Mouse (Mus musculus) layer of hippocampus, postnatal 14 days (tissue): ENCODE measurements around the gene Ccdc51. TPM values are rescaled to one million over a fixed set of nuclear protein-coding genes. Genes with fewer than 3 reads are reported as not detected.
A peak's percentile ranks its signal among the peaks of the same experiment; 100 is the strongest.

Source experiments
- DNase-seq, 2 experiments: peaks; one replicate each; pipeline ENCODE4 v3.0.0; 2021 to 2022; ENCODE audit warnings: low spot score in 2 of 2, mixed read lengths in 1 of 2
- total RNA-seq, 2 experiments: library from RNA; stranded (reverse); gene quantifications; 2 replicates each; pipeline ENCODE4 v1.2.3; 2021

Ccdc51 gene
- total RNA-seq, 2 experiments from 2014 or later = 7.4 to 9.4 TPM

DNA sequence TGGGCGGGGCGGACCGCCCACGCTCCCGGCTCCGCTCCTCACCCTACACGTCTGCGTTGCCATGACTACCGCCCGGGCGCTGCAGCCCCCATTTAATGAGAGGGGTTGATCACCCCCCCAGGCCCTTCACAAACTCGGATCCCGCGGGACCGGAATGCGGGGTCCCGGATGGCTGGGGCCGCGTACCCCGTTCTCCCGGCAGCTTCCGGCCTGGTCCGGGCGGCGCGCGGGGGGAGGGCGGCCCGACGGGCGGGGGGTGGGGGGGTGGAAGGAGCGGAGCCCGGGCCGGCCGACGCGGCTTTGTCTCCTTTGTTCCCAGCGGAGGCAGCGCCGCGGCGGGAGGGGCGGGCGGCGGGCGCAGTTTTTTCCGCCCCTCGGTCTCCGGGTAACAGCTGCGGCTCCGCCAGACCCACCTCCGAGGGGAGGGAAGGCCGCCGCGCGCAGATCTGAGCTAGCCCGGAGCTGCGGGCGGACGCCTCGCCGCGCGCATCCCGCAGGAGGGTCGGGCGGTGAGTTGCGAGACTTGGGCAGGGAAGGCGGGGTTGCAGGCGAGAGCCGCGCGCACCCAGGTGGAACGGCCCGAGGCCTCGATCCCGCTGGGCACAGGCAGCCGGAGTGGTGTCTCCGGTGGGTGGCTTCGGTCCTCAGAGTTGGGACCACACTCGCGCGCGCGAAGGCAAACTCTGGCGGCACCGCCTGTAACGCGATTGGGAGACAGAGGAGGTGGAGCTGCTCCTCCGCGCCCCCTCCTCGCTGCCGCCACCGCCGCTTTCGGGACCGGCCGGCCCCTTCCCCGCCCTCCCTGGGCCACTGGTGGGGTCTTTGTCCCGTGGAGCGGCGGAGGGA lies 13.1 kb downstream of the Ccdc51 start, which contains the start of gene Plxnb1:
Gene Plxnb1 (plus strand): TSS at position 253 of the 846 bp plus-strand sequence.
- peak; percentile 76 to 80 for DNase-seq

DNA sequence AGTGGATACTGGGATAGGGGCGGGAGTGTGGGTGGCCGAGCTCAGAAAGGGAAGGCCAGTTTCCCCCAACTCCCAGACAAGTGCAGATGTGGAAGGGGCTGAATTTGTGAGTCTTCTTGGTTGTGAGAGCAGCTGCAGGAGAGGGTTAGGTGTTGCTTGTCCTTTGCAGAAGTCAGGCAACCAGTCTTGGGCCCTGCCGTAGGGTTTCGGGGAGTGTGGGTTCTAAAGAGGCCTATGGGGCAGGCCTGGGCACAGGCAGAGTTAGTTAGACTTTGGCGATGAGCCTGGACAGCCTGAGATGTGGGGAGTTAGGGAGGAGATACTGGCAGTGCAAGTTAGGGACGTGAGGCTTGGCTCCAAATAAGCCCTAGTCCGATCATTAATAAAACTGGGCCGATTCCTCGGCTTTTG lies 14.0 kb downstream of the Ccdc51 start:
- DNase-seq = peak; percentile 27 to 60

DNA sequence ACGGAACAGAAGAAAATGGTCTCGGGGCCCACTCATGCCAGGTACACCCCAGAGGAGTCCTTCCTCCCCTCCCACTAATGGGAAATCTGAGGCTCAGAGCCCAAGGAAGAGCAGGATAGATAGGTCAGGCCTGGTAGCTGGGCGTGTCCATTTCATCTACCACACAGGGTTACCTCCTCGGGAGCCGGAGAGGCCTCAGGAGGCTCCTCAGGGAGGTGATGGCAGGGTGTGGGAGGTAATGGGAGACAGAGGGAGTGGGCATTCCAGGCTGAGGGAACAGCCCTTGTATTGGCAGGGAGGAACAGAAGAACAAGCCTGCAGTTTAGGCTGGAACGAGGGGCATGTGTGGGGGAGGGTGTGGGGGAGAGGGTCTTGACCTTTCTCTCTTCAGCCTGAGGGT lies 14.6 kb downstream of the Ccdc51 start:
- DNase-seq = no peak

DNA sequence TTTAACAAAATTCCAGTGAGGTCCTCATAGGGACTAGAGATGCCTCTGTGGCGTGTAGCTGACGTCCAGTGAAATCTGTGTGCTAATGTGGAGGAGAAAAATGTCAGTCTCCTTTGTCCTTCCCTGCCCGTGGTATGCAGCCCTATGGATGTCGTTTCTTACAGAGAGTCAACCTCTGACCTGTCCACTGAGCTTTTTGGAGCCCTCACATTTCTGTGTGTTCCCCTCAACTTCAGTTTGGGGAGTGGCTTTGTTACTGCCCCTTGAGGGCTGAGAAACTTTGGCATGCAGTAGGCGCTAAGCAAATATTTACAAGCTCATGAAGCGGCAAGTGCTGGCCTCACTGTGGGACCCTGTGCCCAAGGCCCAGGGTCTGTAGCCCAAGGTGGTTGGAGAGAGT lies 15.0 kb downstream of the Ccdc51 start:
- DNase-seq = no peak

DNA sequence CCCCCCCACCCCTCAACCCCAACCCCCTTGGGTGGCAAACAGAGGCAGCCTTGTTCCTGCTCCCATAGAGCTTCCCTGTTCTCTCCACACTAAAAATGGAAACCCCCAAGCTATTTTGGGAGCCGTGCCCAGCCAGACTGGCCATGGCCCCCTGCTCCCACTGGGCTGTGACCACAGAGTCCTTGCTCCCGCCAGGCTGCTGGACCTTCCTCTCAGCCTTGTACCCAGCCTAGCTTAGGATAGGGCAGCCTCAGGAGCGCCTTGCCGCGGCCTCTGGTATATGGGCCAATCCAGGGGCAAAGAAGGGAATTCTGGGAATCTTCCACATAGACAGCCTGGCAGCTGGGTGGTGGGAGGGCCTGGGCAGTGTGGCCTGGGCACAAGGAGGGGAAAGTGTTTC lies 15.5 kb downstream of the Ccdc51 start:
- DNase-seq = peak; percentile 70 to 87

DNA sequence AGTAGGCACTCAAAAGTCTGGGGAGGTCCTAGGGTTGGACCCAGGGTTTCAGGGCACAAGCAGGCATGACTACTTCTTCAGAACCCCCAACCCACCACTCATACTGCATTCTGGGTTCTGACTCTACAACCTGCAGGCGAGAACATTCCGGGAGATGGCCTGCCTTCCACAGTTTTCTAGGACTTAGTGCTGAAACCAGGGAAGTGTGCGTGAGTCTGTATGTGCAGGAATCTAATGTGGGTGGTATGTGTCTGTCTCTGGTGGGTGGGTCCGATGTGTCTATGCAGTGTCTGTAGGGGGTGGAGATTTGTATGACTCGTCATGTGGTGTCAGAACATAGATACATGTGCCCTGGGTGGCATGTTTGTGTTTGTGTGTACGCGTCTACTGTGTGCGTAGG lies 16.1 kb downstream of the Ccdc51 start:
- DNase-seq = no peak

DNA sequence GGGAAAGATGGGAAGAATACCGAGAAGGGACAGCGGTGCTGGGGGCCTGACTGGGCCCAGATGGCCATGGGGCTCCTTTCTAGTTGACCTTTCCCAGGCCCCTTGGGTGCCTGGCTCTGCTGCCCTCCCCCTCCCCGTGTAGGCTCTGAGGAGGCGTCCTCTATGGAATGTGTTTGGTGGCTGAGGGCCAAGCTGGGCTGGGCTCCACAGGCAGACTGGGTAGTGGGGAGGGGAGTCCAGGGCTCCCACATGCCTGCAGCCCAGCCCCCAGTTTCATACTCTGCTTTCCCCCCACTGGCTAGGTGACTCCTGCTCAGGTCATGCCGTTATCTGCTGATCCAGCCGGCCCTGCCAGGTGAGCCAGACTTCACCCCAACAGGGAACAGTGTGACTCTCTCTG lies 16.7 kb downstream of the Ccdc51 start:
- peak; percentile 32 to 55 for DNase-seq

DNA sequence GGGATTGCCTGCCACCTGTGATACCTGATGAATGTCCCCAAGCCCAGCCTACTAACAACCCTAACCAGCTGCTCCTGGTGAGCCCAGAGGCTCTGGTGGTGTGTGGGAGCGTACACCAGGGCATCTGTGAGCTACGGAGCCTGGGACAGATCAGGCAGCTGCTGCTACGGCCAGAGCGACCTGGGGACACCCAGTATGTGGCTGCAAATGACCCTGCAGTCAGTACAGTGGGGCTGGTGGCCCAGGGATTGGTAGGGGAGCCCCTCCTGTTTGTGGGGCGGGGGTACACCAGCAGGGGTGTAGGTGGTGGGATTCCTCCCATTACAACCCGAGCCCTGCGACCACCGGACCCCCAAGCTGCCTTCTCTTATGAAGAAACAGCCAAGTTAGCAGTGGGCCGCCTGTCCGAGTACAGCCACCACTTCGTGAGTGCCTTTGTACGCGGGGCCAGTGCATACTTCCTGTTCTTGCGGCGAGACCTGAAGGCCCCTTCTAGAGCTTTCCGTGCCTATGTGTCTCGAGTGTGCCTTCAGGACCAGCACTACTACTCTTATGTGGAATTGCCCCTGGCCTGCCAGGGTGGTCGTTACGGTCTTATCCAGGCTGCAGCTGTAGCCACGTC lies 18.1 kb downstream of the Ccdc51 start:
- no peak for DNase-seq

DNA sequence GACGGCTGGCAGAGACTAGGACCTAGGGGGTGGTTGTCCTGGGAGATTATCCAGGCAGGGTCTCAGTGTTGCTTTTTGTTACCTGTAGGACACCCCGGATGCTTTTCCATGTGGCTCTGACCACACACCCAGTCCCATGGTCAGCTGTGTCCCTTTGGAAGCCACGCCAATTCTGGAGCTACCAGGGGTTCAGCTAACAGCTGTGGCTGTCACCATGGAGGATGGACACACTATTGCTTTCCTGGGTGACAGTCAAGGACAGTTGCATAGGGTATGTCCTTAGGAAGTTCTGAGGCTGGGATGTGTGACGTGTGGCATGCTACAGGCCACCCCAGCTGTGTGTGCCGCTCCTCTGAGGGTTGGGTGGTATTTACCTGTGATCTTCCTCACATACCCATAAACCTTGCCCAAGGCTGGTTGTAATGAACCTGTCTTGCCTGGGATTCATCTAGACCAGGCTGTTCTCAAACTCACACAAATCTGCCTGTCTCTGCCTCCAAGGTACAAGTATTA lies 19.7 kb downstream of the Ccdc51 start:
- no peak for DNase-seq

DNA sequence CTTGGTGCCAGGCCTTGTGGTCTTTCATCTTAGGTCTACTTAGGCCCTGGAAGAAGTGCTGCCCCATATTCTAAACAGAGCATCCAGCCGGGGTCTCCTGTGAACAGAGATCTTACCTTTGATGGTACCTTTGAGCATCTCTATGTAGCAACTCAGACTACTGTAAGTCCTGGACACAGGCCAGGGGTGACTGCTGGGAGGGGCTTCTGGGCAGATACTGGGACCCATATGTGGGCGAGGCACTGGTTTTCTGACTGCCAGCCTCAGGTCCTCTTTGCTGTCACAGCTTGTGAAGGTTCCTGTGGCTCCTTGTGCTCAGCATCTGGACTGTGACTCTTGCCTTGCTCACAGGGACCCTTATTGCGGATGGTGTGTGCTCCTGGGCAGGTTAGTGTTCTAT lies 20.2 kb downstream of the Ccdc51 start:
- no peak for DNase-seq

DNA sequence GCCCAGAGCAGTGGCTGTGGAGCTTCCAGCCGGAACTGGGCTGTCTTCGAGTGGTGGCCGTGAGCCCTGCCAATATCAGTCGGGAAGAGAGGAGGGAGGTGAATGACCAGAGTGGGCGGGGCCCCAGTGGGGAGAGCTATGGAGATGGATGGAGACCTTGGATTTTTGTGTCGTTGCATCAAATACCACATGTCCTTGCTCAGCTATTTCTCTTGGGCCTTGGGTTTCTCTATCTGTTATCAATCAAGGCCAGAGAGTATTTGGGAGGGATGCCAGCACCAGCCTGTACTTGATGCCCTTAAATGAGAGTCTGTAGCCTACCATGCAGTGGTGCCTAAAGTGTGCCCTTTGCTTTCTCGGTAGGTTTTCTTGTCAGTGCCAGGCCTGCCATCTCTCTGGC lies 21.0 kb downstream of the Ccdc51 start:
- DNase-seq = no peak

DNA sequence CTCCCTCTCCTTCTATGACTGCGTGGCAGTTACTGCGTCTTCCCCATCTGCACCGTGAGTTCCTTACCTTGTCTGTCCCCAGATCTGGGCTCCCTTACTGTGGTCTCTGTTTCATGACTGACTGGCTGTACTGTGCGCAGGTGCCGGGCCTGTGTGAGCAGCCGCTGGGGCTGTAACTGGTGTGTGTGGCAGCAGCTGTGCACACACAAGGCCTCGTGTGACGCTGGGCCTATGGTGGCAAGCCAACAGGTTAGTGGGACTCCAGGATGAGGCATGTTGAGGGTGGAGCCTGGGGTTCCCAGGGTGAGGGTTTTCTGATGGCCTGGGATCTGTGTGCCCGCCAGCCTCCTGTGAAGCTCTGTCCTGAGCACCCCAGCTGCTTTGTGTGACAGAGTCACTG lies 21.8 kb downstream of the Ccdc51 start:
- DNase-seq = no peak

DNA sequence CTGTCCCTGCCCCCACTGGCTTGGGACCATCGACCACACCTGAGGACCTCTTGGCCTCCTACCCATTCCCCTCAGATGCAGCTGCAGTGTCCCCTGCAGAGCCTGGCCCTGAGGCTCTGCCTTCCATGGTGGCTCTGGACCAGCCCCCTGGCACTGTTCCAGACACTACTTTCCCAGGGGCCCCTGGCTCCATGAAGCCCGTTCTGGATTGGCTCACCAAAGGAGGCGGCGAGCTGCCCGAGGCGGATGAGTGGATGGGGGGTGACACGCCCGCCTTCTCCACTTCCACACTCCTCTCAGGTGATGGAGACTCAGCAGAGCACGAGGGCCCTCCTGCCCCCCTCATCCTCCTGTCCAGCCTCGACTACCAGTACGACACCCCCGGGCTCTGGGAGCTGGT lies 22.7 kb downstream of the Ccdc51 start:
- DNase-seq = peak; percentile 45 to 54

DNA sequence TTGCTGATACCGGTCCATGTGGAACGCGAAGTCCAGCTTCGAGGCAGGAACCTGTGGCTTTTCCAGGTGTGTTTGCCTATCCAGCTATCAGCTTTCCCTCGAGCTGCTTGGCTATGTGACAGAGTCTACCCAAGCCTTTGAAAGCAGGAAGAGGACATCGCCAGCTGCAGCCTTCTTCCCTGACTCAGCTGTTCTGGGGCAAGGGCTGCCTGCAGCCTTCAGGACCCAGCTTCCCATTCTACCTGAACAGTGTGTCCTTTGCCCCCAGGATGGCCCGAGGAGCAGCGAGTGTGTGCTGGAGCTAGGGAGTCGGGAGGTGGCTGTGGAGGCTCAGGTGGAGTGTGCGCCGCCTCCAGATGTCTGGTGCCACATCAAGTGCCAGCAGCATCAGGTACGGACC lies 23.4 kb downstream of the Ccdc51 start:
- no peak for DNase-seq

DNA sequence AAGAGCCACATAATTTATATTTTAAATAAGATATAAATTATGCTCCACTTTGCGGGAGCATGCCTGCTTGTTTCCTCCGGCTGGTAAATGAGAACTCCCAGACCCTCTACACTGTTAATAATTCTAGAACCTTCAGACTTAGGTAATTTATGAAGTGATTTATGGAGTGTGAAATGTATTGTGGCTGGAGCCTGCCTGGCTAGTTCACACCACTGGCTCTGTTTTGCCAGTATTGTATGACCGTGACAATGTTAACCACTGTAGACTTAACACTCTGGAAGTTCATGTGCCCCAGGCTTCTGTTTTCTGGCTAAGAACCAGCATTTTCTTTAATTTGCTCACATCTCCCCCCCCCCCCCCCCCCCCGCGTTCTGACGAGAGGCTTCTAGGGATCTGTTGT lies 25.0 kb downstream of the Ccdc51 start:
- DNase-seq = no peak

DNA sequence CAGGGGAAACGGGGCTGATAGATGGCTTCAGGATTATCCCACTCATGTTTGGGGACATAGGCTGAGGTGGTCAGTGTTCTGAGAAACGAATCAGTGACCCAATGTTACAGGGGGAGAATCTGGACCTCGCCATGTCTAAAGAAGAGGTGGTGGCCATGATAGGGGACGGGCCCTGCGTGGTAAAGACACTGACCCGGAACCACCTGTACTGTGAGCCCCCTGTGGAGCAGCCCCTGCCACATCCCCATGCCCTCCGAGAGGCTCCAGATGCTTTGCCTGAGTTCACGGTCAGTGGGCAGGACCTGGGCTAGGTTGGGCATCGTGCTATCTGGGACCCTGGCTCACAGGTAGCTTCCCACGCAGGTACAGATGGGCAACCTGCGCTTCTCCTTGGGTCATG lies 27.9 kb downstream of the Ccdc51 start:
- no peak for DNase-seq

DNA sequence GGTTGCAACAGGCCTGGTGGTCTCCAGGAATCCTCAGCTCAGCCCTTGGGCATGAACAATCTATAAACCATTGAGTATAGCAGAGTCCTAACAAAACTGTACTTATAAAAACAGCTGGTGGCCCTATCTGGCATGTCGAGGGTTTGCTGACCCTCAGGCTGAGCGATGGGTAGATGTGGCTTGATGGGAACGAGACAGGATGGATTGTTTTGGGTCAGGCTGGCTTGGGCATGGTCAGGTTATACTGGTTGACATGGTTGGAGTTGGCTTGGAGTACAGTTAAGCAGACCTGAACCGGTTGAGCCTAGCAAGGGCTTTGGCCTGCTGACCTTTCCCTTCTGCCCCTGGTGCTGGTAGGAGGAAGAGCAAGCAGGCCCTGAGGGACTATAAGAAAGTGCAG lies 28.8 kb downstream of the Ccdc51 start:
- DNase-seq = no peak

DNA sequence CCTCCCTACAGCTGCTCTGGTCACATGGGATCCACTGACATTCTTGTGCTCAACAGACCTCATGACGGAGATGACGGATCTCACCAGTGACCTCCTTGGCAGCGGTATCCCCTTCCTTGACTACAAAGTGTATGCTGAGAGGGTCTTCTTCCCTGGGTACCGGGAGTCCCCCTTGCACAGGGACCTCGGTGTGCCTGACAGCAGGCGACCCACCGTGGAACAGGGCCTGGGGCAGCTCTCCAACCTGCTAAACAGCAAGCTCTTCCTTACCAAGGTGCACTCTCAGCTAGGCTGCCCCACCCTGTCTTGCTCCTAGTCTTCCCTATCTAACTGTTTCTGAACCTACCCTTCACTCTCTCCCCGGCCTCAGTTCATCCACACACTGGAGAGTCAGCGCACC lies 29.3 kb downstream of the Ccdc51 start:
- no peak for DNase-seq

DNA sequence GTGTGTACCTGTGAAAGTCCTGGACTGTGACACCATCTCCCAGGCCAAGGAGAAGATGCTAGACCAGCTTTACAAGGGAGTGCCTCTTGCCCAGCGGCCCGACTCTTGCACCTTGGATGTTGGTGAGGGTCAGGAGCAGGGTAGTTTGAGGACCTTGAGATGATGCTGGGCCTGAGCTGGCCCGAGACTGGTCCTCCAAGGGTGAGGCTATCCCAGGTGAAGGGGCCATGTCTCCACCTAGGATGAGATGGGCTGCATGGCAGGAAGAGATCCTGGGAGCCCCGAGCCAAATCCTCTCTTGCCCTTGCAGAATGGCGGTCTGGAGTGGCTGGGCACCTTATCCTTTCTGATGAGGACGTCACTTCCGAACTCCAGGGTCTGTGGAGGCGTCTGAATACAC lies 31.0 kb downstream of the Ccdc51 start:
- no peak for DNase-seq

DNA sequence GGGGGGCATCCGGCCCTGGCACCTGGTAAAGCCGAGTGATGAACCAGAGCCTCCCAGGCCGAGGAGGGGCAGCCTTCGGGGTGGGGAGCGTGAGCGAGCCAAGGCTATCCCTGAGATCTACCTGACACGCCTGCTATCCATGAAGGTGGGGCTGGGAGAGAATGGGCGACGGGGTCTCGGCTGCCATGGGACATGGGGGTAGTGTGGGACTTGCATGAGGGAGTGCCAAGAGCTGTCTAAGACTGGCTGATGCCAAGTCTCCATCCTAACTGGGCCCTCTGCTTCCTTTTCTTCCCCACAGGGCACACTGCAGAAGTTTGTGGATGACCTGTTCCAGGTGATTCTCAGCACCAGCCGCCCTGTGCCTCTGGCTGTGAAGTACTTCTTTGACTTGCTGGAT lies 32.0 kb downstream of the Ccdc51 start:
- no peak for DNase-seq

DNA sequence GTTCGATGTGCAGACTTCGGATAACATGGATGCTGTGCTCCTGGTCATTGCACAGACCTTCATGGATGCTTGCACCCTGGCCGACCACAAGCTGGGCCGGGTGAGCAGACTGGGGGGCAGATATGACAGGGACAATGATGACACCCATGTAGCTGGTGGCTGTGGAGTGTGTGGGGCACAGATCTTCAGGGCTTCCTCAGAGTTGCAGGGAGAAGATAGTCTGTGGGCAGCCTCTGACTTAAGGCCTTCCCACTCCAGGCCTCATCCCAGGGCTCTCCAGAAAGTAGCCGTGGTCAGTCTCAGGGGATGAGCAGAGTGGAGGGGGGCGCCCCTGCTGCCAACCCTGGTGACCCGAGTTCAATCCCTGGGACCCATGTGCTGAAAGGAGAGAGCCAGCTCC lies 32.6 kb downstream of the Ccdc51 start:
- DNase-seq = no peak

DNA sequence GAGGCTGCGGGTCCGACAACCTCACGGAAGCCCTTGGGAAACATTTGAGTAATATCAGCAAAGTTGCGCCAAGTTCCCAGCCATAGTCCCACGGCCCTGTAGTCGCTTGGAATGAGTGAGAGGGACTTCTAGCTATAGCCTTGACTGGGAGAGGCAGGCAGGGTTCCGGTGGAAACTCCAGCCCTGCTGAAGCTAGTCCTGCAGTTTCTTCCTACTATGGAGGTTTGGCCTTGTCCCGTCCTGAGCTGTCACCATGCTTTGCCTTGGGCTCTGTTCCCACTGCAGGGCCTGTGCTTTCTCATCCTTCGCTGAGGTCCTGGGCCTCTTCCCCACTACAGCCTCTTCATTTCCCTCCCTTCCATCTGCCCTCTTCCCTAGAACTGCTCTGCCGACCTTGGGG lies 33.9 kb downstream of the Ccdc51 start:
- no peak for DNase-seq

DNA sequence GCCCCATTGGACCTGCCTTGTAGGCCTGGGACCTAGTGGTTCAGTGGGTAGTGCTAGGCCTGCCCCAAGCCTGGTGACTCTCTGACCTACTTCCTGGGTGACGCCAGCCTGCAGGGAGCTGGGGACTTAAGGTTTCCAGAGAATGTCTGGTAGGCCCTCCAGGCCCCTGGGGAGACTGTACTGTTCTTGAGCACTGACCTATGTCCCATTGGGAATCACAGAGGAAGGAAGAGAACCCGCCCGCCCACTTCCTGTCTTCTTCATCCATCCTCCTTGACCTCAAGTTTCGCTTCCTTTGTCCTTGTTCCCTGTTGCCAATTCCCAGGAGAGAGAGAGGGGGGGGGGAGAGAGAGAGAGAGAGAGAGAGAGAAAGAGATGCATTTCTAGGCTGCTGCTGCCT lies 35.8 kb downstream of the Ccdc51 start:
- no peak for DNase-seq
